Comparison of ENCODE assay signal across 17 mouse cellular contexts in genomic region chr2:118920428-118920827, GRCm38 (mm10).
"Had no signal": no experiment of that assay in that cellular context is flagged by ENCODE, and none has a peak within 500 bp of the region (broad histone marks: within the 10 kb centered on the region; RNA-seq: fewer than 3 reads in every experiment).

No protein-coding gene starts in this region.

- DNase-seq: kidney, postnatal 14 days; kidney, postnatal 4 days; liver; lung, adult 18-20 months; lung, postnatal 10 days; lung, postnatal 36 days; thymus, adult 18-20 months; thymus, postnatal 36 days had no signal

- H3K27ac ChIP-seq: limb, embryonic 10.5 days; limb, embryonic 13.5 days; liver, embryonic 12.5 days; liver, embryonic 15.5 days; lung, embryonic 15.5 days; midbrain, embryonic 10.5 days; midbrain, embryonic 13.5 days had no signal

- ATAC-seq: liver, embryonic 12.5 days; midbrain, embryonic 13.5 days; midbrain, embryonic 16.5 days had no signal

- H3K4me3 ChIP-seq: limb, embryonic 10.5 days; limb, embryonic 13.5 days; liver, embryonic 12.5 days; liver, embryonic 15.5 days; lung, embryonic 15.5 days; megakaryocyte, embryonic 14.5 days; midbrain, embryonic 10.5 days; midbrain, embryonic 13.5 days had no signal

- H3K9me3 ChIP-seq: limb, embryonic 10.5 days; limb, embryonic 13.5 days; liver, embryonic 12.5 days; liver, embryonic 15.5 days; lung, embryonic 15.5 days; megakaryocyte, embryonic 14.5 days; midbrain, embryonic 10.5 days; midbrain, embryonic 13.5 days had no signal

- H3K27me3 ChIP-seq: limb, embryonic 13.5 days; liver, embryonic 12.5 days; liver, embryonic 15.5 days; lung, embryonic 15.5 days; megakaryocyte, embryonic 14.5 days; midbrain, embryonic 13.5 days had no signal
